Mouse (Mus musculus): Measurements from ENCODE around the gene Nptn.

The Nptn gene

DNA sequence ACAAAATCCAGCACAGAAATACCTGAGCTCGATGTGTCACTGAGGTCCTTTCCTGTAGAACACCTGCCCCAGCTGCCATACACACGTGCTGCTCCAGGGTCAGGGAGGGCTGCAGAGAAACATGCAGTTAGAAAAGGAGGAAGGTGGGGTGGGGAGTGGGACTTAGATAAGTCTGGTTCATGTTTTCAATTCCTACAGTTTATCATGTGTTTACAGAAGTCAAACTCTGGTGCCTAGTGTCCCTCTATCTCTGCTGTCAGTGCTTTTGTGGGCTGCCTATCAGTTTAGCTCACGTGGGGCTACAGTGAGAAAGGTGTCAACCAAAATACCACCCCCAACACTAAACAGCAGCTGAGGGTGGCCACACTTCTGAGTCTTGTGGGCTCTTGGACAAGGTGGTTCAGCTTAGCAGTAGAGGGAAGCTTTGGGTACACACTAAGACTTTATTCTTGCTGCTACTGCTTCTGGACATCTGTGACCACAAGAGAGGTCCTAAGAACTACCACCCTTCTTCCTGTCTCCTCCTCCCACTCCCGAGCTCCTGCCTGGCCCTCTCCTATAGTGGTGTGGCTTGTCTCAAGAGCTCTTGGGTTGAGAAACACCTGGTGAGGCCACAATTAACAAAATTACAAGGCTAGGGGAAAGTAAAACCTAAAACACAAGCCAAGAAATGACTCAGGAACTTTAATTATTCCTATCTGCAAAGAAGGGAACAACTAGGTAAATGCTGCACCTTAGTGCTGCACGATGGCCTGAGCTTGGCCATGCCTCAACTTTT, 75.9 kb downstream of the Nptn start:
- DNase-seq, result no peak

- no peak for DNase-seq
Measured at GRCm38 (mm10) chr9:58658596-58659309, 76.7 kb downstream of the Nptn start.

DNA sequence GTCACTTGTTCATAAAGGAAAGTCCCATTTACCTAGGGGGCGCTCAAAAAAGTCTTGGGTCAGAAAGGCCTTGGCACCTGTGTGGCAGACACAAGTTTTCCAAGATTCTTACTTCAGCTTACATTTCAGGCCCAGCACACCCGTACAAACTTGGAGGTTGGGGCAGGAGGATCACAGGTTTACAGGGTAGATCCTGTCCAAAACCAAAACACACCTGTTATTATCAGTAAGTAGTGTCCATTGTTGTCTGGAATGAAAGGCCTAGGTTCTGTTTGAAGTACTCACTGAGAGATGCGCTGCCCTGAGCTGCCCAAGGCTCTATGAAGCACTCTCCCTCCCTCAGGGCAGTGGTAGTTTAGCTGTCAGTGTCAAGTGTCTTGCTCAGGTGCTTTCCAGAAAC, 77.3 kb downstream of the Nptn start:
- no peak for DNase-seq

DNA sequence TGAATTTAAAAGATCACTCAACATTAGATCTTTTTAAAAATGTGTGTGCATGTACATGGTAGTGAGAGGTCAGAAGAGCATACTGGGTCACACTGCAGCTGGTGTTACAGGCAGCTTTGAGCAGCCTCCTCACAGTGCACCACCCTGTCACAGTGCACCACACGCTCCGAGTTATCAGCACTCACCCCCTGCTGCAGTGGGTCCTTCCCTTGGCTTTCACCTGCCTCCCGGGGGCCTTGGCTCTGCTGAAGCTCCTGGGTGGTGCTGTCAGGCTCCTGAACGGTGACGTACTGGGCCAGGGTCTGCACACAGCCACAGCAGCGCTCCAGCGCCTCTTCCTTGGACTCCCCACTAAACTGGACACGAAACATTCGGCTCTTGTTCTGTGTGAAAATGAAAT, 77.9 kb downstream of the Nptn start:
- DNase-seq, result no peak

- no peak for DNase-seq
Measured at GRCm38 (mm10) chr9:58660673-58661072, 78.6 kb downstream of the Nptn start.

GRCm38 (mm10) chr9:58662007-58662406, 80.0 kb downstream of the Nptn start:
- no peak for DNase-seq

DNA sequence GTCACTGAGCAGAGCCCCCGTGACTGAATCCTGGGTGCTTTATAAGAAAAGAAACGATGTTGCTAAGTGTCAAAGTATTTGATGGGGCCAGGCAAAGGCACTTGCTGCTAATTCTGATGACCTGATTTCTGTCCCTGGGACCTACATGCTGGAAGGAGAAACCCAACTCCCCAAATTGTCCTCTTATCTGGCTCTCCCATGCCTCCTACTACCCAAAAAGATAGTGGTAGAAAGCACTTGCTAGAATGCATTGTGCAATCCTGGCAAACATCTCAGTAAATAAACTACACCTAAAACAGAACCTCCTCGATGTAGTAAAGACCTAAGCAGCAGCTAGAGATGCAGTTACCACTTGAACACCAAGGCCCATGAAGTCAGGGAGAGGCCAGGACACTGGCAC, 80.8 kb downstream of the Nptn start:
- DNase-seq, result no peak

- DNase-seq, result no peak
Measured at GRCm38 (mm10) chr9:58665492-58665891, 83.5 kb downstream of the Nptn start.

DNA sequence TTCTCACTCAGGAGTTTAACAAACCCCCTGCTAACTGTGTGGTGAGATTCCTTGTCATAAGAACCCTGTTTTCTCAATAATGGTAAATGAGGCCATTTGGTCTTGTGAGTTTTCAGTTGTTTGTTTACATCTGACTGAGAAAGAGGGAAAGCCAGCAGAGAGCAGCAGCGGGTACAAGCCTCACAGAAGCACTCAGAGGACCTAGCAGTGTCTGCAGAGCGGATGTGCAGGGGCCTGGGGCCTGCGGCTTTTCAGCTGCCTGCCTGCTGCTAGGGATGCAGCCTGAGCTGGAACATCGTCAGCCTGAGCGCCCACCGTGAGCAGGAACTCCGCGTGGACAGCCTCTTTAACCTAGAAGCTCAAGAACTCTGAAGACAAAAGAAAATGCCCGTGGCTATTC, 84.2 kb downstream of the Nptn start:
- DNase-seq, result no peak

DNA sequence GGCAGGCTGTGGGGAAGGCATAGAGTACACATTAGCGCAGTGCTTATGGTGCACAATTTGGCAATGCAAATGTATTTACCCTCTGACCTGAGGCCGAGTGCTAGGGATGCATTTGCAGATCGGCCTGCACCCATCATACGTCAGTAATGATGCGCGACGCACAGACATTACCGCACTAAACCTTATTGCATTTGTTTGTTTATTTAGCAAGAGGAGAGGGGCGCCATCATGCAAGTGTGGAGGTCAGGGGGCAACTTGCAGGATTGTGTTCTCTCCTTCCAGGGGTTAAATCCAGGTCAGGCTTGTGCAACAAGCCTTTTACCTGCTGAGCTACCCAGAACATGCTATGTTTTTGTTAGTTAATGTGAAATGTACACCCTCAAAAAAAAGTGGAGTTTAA, 85.2 kb downstream of the Nptn start:
- DNase-seq, result no peak

GRCm38 (mm10) chr9:58668171-58668570, 86.1 kb downstream of the Nptn start:
- DNase-seq, result no peak

DNA sequence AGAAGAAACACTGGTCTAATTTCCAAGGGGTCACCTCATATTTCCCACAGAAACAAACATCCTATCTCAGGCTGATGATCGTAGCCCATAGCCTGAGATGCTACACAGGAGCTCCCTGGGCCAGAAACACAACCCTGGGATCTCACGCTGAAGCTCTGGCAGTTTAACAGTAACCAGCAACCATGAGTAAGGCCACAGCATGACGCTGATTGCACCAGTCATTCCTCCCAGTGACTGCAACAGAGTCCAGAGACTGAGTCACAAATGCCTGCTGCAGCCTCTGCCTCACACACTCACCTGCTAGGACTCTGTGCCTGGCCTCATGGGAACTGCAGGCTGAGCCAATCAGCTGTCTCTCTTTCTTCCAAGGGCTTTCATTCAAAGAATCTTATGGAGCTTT, 87.0 kb downstream of the Nptn start:
- no peak for DNase-seq

GRCm38 (mm10) chr9:58669819-58670218, 87.8 kb downstream of the Nptn start:
- DNase-seq, result no peak

- peak; percentile 41 for DNase-seq
Measured at GRCm38 (mm10) chr9:58672474-58672873, 90.4 kb downstream of the Nptn start.

- no peak for DNase-seq
Measured at GRCm38 (mm10) chr9:58674736-58675135, 92.7 kb downstream of the Nptn start.

- DNase-seq, result peak; percentile 37
Measured at GRCm38 (mm10) chr9:58675371-58675770, 93.3 kb downstream of the Nptn start.

GRCm38 (mm10) chr9:58681411-58681810, 99.4 kb downstream of the Nptn start:
- no peak for DNase-seq

DNA sequence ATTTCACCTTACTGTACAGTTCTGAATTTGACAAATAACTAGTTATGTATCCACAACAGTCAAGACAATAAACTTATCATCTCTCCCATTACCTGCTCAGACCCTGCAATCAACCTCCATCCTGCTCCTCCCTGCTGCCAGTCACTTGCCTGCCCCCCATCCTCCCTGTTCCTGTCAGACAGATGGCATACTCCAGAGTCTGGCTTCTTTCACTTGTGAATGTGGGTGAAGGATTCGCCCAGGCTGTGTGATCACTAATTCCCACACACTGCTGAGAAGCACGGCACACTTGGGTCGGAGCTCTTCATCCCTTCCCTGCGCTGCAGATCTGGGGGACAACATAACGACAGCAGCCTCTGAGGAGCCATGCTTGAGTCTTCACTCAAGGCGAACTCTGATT, 100.1 kb downstream of the Nptn start:
- DNase-seq, result no peak

DNA sequence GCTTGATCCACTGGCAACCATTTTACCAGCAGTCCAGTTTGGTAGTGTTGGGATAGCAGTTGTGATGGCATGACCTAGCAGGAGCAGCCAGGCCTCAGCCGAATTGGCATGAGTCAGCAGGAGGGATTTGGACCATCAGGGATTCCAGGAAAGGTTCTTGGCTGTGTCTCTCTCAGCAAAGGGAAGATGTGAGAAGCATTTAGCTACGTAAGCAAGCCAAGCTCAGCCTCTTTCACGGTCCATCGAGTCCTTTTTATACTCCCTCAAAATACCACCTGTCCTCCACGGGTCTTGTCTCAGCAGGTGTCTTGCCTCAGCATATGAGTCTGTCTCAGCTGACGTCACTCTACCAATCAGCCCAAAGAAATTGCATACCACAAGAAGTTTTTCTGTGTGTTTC, 101.3 kb downstream of the Nptn start:
- DNase-seq, result no peak

DNA sequence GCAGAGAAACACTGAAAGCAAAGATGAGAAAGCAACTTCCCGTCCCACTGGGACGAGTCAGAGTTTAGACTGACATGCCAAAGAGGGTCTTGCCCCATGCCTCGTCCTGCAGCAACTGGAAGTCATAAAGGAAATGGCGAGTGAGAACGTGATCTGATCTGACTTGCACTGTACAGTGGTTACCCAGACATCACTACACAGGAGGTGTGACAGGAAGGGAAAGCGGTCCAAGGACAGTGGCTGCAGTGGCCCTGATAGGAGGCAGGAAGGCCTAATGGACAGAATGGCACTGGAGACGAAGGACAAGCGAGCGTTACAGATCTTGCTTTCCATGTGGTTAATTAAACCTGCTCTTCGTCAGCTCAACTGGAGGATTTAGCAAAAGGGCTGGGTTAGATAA, 103.2 kb downstream of the Nptn start:
- DNase-seq, result no peak

DNA sequence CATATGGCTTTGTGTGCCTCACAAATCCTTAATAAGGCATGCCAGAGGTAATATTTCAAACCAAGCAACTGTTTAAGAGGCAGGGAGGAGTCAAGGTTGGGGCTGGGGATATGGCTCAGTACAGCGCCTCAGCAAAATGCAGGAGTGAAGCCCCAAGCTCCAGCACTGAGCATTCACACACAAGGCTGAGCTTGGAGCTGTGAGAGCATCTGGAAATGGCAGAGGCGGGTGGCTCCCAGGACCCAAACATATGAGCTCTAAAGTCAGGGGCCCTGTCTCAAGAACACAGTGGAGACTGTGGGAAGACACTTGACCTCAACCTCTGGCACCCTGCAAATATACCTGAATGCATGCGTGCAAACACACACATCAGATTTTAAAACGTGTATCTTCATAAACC, 106.0 kb downstream of the Nptn start:
- DNase-seq, result no peak

DNA sequence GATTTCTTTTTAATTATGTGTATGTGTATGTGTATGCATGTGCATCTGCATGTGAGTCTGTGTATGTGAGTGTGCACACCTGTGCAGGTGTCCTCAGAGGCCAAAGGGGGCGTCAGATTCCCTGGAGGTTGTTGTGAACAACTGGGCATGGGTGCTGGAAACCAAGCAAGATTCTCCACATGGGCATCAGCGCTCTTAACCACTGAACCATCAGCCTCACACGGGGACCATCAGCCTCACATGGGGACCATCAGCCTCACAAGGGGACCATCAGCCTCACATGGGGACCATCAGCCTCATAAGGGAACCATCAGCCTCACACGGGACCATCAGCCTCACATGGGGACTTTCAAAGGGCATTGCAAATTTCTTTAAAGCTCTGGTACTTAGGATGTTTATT, 108.7 kb downstream of the Nptn start:
- no peak for DNase-seq

DNA sequence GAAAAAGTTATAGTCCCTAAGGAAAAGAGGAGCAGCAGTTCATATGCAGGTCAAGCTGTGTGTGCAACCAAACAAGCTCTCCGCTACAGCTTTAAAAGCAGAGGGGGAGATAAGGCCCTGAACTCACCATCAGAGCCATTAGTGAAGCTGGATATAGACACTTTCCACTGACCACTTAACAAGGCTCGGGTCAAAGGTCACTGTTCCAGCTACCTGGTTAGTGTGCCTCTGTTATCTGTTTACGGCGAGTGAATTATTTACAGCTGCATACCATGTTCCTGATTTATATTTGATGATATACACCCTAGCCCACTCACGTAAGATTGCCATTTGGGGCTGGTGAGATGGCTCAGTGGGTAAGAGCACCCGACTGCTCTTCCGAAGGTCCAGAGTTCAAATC, 109.4 kb downstream of the Nptn start:
- DNase-seq, result no peak

GRCm38 (mm10) chr9:58698486-58698885, 116.4 kb downstream of the Nptn start:
- DNase-seq, result no peak

DNA sequence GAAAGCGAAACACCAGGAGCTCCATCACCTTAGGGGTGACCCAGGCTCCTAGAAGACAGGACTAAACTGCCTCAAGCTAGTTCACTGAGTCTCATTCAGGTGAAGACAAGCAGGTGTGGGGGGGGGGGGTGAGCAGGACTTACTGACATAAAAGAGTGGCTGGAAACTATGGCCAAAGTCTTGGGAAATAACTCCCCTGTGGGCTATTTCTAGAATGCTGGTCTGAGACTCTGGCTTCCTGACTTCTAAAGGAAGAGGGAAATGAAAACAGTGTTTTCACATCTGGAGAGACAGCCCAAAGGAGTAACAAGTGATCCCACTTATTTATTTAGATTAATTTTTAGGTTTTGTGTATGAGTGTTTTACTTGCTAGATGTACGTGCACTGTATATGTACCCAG, 119.7 kb downstream of the Nptn start:
- DNase-seq, result no peak

All from kidney, postnatal 14 days (tissue).